Mouse (Mus musculus) thymus, postnatal 36 days (tissue): ENCODE measurements around the gene Nol10.
A peak's percentile ranks its signal among the peaks of the same experiment; 100 is the strongest.

Experiments
- DNase-seq, 2 experiments: peaks; one replicate each; pipeline ENCODE4 v3.0.0; 2022; ENCODE audit warnings: mixed read lengths in 2 of 2

The Nol10 gene

DNA sequence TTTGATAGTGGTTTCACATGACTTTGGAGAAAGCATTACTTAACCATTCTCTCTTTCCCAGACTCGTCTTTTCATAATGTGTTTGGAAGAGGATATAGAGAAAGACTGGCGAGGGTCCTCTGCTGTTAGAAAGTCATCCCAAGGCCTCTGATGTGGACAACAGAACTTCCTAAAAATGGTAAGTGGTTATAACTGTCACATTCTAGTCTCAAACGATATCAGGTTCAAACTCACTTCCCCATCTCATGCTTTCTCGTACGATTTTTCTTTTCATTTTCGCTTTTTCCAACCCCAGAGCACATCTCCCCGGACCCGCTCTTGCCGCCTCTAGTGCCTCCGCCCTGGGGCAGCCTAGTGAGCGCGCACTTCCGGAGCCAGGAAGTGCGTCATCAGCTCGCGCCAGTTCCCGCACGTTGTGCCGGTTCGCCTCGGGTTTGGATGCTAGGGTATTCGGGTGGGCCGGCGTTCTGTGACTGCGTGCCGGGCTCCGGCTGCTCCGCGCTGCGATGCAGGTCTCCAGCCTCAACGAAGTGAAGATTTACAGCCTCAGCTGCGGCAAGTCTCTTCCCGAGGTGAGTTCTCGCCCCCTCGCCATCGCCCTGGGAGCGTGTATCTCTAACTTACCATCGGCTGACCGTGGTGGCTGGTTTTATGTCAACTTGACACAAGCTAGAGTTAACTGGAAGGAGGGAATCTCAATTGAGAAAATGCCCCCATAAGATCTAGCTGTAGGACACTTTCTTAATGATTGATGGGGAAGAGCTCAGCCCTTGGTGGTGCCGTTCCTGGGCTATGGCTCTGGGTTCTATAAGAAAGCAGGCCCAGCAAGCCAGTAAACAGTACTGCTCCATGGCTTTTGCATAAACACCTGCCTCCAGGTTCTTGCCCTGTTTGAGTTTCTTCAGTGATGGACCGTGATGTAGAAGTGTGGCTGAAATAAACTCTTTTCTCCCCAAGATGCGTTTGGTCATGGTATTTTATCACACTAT lies at the start of gene Nol10:
Nol10 (plus strand) TSS at position 411 of the 989 bp plus-strand sequence.
- DNase-seq = peak; percentile 78 to 84

DNA sequence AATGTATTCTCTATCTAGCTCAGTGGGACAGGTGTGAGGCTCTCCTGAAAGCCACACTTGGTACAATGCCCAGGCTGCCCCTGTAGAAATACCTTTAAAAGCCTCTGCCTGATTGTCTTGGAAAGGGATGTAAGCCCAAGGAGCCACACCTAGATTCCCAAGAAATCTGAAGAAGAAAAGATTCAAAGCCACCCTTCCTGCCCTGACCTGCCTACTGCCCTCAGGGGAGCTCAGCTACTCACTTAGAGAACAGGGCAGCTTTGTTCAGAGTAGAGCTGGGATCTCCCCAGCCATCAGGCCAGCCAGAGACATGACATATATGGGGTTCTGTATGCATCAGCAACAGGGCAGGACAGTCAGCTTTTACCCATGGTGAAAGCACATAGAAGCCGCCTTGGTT lies 48.4 kb upstream of the Nol10 start:
- DNase-seq = no peak

DNA sequence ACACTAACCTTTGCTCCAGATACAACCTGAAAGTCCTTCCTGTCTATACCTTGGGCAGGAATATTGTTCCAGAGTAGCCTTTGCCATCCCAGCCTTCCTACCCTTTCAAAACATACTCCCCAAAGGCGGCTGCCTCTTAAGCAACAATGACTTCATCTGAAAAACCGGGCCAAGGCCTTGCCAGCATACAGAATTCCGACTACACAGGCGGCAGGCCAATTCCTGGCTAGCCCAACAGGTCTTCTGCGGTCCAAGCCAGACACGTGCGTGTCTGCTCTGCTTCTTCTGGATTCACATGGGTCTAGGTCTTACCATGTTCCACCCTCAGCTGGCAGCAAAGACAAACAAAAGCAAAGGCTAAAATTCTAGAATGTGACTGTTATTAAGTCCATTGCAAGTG lies 42.8 kb upstream of the Nol10 start:
- DNase-seq = no peak

DNA sequence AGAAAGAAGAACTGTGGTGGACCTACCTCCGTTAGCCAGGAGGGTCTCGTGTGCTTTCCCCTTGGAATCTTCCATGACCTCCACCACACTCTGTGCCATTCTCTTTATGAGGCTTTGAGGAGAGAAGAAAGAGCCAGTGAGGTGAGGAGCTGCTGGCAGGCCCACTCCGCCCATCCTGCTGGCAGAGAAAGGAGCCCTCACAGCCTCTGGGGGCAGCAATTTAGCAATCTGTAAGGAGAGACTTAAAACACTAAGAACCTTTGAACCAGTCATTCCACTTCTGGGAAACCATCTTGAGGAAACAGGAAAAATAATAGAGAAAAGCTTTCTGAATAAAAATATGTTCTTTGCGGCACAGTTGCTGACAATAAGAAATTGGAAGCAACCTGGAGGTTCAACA lies 40.0 kb upstream of the Nol10 start:
- DNase-seq = no peak

DNA sequence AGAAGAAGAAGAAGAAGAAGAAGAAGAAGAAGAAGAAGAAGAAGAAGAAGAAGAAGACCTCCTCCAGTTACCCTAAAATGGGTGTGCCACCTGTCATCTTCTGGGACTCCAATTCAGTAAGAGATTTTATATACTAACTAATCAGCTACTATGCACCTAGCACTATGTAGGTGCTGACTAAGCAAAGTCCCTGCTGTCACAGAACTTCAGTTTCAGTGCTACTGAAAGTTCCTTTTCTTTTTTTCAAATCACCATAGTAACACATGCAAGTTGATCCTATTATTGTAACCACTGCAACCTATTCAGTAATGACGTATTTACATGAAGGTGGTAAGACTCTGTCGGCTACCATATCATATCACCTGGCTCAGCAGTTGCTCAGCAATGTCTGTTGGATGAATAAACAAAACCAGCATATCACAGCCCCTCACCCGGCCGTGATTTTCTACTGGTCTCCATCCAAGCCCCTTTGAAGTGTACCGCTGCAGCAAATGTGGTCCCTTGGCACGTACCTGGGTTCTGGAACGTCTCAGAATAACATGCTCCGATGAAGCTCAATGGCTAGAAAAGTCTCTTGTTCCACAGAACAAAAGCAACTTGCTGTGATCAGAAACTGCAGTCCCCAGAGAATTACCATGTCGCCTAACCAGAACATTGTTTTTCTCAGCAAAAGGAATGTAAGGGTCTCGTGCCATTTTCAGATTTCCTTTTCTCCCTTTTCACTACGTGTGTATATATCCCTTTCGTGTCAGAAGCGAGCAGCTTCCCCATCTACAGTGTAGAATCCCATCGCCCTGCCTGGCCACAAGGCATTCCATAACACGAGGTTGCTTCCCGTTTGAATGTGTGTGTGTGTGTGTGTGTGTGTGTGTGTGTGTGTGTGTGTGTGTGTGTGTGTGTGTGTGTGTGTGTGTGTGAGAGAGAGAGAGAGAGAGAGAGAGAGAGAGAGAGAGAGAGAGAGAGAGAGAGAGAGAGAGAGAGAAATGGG lies 37.1 kb upstream of the Nol10 start:
- DNase-seq = no peak

DNA sequence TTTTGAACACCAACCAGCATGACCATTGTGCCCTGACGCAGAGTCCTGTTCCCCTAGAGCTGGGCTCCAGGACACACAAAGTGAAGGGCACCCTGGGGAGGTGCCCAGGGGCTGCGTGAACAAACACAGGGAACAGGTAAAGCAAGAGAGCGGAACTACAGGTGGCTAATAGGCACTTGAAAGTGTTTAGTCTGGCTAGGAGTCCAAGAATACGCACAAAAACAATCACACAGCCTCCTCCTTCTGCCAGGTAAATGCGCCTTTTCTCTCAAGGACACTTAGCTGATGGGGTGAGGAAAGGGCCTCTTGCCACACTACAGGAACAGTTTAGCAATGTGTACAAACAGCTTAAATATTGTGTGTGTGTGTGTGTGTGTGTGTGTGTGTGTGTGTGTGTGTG lies 32.2 kb upstream of the Nol10 start:
- DNase-seq = no peak

DNA sequence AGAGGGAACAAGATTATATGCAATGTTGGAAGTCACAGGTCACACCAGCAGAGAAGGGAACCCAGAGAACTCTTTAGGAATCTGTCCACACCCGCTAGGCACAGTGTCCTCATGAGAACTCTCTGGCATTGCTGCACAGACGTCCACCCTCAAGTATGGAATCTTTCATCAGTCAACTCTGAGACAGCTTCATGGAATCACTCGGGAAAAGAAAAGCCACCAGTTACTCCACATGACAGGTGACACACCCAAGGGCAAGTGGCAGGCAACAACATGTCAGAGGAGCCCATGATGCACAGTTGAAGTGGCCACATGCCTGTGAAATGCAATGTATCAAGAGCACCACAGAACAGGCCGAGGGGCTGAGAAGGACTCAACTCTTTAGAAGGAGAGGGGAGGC lies 30.3 kb upstream of the Nol10 start:
- DNase-seq = no peak

DNA sequence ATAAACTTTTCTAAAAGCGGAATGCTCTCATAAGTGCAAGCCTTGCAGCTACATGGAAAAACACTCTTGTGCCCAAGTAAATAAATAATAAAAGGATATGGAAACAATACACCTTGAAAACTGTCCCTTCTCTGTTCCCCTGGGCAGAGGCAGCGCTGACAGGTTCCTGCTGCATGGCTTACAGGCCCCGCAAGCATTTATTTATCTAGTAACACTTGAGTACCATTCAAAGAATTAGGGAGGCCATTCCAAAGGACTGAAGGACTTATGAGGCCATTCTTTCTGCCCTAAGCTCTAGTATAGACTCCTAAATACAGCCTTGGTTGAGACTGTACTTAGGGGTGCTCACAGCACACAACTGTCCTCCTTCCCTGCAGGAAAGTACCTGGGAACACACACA lies 29.8 kb upstream of the Nol10 start:
- no peak for DNase-seq

DNA sequence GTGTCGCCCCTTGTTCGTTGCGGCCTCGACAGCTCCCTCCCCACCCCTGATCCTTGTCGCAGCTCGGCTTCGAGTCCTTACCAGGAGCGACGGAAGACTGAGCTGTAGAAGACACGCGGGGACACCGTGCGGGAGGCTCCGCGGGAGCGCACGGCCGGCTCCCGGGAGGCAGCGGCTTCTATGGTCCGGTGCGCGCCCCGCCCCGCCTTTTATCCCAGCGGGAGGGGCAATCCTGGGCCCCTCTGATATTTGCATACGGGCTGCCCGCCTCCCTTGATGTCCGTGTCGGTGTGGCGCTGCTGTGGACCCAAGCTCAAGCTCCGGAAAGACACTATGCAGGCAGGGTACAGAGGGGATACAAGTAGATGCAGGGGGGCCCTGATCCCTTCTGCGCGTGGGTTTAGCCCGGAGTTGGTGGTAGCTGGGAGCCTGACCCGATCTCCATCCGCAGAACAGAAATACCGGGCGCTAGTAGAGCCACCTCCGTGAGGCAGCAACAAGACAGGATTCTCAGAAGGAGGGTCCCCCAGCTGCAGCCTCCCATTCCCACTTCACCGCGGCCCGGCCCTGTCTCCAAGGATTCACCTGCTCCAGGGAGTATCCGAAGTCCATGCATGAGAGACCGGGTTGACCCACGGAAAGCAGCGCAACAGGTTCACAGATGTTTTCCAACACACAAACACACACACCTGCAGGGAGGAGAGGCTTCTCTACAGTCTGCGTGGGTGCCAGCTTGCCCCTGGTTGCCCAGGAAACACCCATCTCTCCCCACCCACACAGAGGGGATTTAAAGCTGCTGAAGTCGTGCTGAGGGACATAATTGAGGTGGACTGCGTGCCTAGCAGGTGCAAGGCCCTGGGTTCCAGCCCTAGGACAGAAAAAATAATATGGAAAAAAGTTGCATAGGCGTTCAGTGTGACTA lies 23.4 kb upstream of the Nol10 start:
- DNase-seq = no peak

DNA sequence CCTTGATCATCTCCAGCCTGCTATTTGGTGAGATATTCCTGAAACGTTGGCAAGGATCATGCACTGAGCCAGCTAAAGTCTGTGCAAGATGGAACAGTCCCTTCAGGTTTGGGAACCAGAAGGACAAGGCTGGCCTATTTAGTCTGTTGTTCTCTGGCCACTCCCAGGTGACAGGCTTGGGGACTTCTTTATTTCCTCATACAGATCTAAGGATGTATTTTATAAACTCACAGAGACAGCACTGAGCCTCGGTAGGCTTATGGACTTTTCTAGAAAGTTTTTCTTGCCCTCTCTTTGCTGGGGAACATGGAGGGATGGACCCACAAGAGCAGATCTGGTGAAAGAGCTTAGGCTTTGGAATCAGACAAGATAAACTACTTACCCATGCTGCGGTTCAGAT lies 19.0 kb upstream of the Nol10 start, which contains the start of gene Atp6v1c2:
Atp6v1c2 (minus strand) TSS at position 101 of the 400 bp plus-strand sequence.
- DNase-seq = no peak

DNA sequence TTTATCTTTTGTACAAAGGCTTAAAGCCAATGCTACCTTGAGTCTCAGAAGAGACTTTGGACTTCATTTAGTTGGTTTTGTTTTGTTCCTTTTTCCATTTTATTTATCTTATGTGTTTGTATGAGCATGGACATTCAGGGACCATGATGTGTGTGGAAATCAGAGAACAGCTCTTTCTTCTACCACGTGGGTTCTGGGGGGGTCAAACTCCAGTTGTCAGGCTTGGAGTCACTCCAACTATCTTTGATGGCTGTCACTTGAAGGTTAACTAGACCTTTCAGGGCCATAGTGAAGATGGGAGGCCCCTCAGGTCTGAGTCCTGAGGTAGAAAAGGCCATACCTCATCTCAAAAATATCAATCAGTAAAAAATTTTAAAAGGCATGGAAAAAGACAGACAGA lies 14.8 kb upstream of the Nol10 start:
- DNase-seq = no peak

DNA sequence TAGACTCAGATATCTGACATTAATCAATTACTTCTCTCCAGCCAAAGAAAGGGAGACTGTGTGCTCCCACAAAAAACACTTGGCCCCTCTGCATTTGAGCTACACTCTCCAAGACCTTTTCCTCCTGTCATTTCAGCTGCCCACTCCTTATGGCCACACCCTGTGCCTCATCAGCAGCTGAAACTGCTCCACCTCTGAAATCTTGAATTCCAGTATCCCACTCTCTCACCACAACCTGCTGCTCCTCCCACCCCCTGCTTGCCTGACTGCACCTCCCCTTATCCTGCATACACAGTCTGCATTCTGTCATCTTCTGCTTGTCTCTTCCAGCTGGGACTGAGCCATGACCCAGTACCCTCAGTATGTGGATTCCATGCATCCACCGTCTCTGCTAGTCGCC lies 9.9 kb upstream of the Nol10 start:
- no peak for DNase-seq

DNA sequence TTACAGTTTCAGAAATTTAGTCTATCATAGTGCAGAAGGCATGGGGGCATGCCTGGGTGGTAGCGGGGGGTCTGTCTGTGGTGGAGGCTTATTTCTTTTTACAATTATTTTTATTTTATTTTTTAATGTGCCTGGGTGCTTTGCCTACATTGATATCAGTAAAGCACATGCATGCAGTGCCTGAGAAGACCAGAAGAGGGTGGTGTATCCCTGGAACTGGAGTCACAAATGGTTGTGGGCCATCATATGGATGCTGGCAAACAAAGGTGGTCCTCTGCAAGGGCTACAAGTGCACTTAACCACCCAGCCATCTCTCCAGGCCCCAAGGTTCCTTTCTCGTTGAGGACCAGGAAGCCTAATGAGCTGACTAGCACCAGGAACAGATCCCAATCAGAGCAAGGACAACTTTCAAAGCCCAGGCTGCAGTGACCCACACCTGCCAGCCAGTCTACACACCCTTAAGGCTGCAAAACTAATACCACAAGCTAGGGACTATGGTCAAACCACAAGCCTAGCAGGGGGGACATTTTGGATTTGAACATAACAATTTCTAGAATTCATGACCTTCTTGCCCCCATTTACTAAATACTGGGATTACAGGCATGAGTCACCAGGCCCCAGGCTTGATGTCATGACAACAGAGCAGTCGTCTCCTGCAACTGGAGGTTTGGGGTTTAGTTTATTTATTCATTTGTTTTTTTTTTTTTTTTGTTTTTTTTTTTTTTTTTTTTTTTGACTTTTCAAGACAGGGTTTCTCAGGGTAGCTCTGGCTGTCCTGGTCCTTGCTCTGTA lies 8.9 kb upstream of the Nol10 start:
- no peak for DNase-seq

DNA sequence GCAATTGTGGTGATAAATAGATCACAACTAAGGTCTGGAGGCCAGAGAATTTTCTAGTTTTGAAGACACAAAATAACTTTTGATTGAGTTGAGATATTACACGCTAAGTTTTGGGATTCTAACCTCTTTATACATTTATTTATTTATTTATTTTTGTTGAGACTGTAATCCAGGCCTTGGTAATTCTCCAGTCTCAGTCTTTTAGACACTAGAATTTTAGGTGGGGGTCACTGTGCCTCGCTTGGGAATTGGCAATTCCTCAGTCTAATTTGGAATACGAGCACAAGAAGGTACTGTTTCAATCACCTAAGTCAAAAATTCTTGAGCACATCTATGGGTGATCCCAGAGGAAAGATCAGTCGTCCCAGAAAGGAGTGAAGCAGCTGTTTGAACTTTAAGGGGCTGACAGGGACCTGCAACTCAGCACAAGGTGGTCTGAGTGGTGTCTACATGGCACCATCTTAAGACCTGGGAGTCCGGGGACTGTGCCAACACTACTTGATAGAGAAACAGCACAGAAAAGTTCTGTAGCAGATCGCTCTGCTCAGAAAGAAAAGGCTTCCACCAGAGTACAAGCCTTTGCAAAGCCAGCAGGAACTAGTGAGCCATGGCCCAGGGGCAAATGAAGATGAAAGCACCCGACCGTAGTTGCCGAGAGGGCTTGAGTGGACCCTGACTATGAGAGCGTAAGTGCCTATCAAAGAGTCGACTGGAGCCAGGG lies 771 bp upstream of the Nol10 start:
- DNase-seq = peak; percentile 6 to 7

DNA sequence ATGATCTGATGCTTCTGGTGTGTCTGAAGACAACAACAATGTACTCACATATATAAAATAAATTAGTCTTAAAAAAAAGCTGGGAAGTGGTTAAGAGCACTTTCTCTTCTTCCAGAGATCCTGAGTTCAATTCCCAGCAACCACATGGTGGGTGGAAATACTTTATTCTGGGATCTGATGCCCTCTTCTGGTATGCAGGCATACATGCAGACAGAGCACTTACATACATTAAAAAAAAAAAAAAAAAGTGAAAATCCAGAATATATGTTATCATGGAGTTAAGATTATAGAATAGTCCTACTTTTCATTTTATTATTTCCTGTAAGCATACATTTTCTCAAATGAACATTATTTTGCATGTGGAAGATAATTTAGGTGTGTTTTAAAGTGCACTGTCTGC lies 1.8 kb downstream of the Nol10 start:
- no peak for DNase-seq

DNA sequence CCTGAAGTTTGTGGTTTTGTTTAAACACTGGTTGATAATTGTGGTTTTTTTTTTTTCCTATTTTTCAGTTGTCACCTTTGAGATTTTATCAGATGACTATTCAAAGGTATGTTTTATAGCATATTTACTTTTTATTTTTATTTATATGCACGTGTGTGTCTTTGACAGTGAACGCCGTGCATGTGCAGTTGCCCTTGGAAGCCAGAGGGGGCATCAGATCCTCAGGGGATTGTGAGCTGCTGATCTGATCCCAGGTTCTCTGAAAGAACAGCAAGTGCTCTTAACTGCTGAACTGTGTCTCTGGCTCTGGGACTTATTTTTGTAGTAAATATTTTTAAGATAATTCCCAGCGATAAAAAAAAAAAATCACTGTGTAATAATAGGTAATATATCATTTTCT lies 8.6 kb downstream of the Nol10 start:
- no peak for DNase-seq

DNA sequence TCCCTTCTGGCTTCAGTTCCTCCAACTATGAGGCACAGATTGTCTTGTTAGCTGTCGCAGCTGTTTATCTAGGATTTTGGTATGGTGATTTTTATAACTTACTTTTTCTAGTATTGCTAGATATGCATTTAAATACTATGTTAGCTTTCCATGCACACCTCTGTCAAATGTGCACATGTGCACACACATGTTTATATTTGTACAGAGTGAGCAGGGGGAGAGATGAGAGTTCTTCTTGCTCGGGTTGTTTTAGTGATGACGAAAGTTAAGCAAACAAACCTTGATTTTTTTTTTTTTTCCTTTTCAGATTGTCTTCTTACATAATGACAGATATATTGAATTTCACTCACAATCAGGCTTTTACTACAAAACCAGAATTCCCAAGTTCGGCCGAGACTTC lies 9.5 kb downstream of the Nol10 start:
- DNase-seq = no peak

DNA sequence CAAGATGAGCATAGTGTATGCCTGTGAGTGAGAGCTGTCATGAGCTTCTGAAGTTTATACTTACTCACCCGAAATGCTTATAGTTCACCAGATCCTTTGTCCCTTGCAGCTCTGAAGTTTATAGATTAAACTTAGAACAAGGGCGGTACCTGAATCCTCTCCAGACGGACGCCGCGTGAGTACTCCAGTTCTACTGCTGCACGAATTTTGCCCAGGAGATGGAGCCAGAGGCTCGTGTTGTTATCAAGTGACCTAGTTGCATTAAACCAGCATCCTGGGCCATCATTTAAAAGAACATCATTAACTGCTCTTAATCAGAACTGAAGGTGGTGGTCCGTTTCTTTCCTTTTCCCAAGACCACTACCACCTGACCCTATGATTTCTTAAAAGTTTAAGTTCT lies 10.7 kb downstream of the Nol10 start:
- DNase-seq = no peak

DNA sequence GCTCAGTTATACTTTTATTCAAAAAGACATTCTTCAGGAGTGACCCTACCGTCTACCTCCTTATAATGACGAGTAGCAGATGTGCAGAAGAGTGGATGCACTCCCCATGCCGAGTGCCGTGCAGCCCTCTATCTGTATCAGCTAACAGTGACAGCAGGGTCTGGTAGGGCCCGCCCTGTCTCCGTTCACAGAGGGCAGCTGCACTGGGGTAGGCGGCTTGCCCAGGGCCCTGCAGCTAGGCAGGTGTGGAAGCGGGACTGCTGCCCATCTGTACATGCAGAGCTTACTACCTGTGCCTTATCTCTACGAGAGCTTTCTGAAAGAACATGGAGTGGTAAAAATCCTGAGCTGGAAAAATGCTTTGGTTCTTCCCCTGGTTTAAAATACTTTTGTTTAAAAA lies 11.8 kb downstream of the Nol10 start:
- no peak for DNase-seq

DNA sequence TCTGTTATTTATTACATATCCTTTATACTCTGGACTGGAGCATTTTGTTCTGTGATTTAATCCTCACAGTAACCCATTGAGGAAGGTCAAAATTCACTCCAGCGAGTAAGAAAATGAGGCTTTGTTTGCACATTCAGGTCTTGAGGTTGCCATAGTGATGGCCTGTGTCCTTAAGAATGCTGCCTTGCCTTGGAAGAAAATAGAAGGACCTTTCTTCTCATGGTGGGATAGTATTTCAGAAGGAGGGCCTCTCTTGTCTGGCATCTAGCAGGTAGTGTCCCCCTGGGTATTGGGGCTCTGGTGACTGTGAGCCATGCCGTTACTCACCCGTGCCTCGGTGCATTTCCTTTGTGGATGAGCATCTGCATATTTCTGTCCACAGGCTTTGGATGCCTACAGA lies 12.4 kb downstream of the Nol10 start:
- no peak for DNase-seq

DNA sequence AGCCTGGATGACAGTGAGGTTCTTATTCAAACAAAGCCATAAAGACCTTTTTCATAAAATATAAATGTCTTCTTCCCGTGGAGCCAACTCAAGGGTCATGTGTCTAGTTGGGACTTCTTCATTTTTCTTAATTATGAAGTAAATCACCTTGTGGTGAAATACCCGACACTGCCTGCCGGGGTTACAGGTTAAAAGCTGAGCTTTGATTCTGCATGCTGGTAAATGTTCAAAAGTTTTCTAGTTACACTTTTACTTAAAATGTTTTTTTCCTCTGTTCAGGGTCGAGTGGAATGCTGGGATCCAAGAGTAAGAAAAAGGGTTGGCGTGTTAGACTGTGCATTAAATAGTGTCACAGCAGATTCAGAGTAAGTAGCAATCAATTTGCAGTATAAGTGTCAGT lies 14.1 kb downstream of the Nol10 start:
- no peak for DNase-seq
